Mouse (Mus musculus) brain, embryonic 14.5 days (tissue): Measurements from ENCODE around the gene Ifna15.

ENCODE experiments used
- CTCF ChIP-seq: fragments of 200-500 bp; IDR thresholded peaks from 2 replicates; pipeline ENCODE4 v1.5.1; 2012; ENCODE audit warnings: inconsistent platforms, mild to moderate bottlenecking, moderate library complexity, borderline replicate concordance; ENCODE audit not compliant: insufficient read depth, insufficient read length; ENCODE audit errors: extremely low read depth
- POLR2A ChIP-seq: fragments of 200-500 bp; IDR thresholded peaks from 2 replicates; pipeline ENCODE4 v1.6.1; 2012; ENCODE audit warnings: mild to moderate bottlenecking, inconsistent platforms, borderline replicate concordance; ENCODE audit not compliant: poor library complexity, insufficient read depth, insufficient read length, severe bottlenecking; ENCODE audit errors: extremely low read depth

DNA sequence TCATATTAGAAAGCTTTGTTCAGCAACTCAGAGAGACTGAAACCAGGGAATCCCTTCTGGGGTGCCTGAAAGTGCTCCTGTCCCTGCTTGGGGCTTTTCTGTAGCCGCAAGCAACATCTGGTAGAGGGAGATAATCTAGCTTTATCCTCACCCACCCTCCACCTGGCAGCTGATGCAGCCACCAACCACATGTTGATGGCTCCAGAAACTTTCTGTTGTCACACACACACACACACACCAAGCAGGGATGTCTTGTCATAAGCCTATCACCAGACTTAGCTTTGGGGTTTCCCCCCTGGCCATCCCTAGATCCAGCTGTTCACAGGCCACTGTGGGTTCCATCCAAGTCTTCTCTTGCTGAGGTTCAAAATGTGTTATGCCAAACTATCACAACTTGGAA is 22.3 kb downstream of the Ifna15 start:
- no peak for TF ChIP-seq CTCF
- no peak for TF ChIP-seq POLR2A
